Mouse (Mus musculus): ENCODE measurements around the gene Olfr791. TPM values are rescaled to one million over a fixed set of nuclear protein-coding genes. Genes with fewer than 3 reads are reported as not detected.

Gene Olfr791
- not detected in 2 replicates for polyA plus RNA-seq (2015; fragmentation: Nextera tagmentation; extraction: Ambion mirVana)

DNA sequence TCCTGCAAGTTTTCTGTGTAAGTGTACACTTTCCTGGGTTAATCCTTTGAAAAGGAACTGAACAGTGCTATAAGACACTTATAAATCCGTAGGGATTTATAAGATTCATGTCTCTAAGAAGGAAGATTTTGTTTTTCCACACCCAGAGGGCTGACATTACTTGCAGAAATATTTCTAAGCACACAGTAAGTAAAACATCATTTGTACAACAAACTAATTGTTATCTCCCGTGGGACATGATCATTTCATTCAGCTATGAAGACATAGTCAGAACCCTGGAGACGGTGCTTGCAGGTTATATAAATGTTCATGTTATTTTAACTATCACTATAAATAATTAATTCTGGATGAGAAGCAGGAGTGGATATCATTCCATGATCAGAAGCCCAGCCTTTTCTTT is at the start of gene Olfr791:
Gene Olfr791, plus strand, starts transcription at position 301 of the 400 bp plus-strand sequence.
- Histone ChIP-seq H3K36me3 (no peaks in the 10 kb centered on the region), H3K4me2 (no peak within 1 kb of the TSS), H3K9ac (no peak within 1 kb of the TSS), H3K4me3 (replicated peaks) (no peak within 1 kb of the TSS), H3K9me3 (replicated peaks) (no peaks in the 10 kb centered on the region), H3K27me3 (no peaks in the 10 kb centered on the region), H3K27ac (no peak within 1 kb of the TSS), H3K4me1 (no peaks in the 10 kb centered on the region)
- ATAC-seq (replicated peaks; ENCODE audit: low FRiP score), result no peak
- WGBS, result 67% methylated on average over 3 of the region's 3 CpGs

DNA sequence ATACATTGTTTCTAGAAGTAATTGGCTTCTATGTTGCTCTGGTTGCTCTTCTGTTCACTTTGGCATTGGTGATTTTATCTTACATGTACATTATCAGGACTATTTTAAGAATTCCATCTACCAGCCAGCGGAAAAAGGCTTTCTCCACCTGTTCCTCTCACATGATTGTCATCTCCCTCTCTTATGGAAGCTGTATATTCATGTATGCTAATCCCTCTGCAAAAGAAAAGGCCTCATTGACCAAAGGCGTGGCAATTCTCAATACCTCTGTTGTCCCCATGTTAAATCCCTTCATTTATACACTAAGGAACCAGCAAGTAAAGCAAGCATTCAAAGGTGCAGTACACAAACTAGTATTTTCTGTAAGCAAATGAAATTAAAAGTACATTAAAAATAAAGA is 48.3 kb upstream of the Olfr791 start:
- H3K9me3 ChIP-seq (replicated peaks), result no peaks in the 10 kb centered on the region
- H3K4me2 ChIP-seq, result no peak overlapping the region
- no peak overlapping the region for H3K9ac ChIP-seq
- WGBS, result 72% methylated on average over 2 of the region's 2 CpGs
- no peaks in the 10 kb centered on the region for H3K27me3 ChIP-seq
- no peak overlapping the region for H3K27ac ChIP-seq
- no peaks in the 10 kb centered on the region for H3K4me1 ChIP-seq
- H3K4me3 ChIP-seq (replicated peaks), result no peak overlapping the region
- ATAC-seq (replicated peaks; ENCODE audit: low FRiP score), result no peak
- no peaks in the 10 kb centered on the region for H3K36me3 ChIP-seq

DNA sequence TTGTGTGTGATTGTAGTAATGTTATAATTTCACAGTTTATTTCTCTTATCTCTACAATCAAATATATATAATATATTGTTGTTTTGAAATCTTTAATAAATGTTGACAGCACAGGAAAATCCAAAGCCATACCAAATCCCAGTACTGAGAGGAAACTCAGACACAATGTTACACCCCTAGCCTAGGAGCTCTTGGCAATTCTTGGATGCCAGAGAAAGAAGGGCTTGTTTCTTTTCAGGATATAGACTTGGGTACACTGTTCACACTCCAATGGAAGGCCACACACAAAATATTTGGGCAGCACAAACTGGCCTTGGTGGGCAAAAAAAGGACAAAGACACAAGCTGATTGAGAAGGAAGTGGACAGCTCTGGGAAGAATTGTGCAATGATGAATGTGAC is 47.9 kb upstream of the Olfr791 start:
- no peak for ATAC-seq (replicated peaks; ENCODE audit: low FRiP score)

DNA sequence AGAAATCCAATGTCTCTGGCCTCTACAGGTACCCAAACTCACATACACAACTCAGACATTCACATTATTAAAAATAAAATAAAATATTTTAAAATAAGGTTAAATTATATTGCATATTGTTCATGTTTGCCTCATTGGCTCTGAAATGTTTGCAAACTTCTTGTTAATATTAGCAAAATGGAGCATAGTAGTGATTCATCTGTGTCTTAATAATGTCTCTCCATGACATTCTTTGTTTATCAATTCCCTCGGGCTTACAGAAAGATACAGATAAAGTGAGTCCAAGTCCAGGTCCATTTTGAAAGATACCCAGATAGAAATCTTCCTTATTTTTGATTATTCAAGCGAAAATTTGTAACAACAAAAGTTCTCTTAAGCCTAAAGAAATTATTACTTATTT is 37.1 kb upstream of the Olfr791 start, which contains the start of gene Olfr789:
Gene Olfr789, plus strand, starts transcription at position 301 of the 400 bp plus-strand sequence.
- Histone ChIP-seq H3K27ac (no peak within 1 kb of the TSS), H3K9me3 (replicated peaks) (no peaks in the 10 kb centered on the region), H3K4me1 (no peaks in the 10 kb centered on the region), H3K36me3 (no peaks in the 10 kb centered on the region), H3K4me2 (no peak within 1 kb of the TSS), H3K4me3 (replicated peaks) (no peak within 1 kb of the TSS), H3K9ac (no peak within 1 kb of the TSS), H3K27me3 (no peaks in the 10 kb centered on the region)
- 77% methylated on average over 2 of the region's 2 CpGs for WGBS
- no peak for ATAC-seq (replicated peaks; ENCODE audit: low FRiP score)

More for the DNA sequence above, 47.9 kb upstream of the Olfr791 start:
- H3K9ac ChIP-seq, result no peak overlapping the region
- H3K4me2 ChIP-seq, result no peak overlapping the region
- H3K9me3 ChIP-seq (replicated peaks), result no peaks in the 10 kb centered on the region
- no peak overlapping the region for H3K4me3 ChIP-seq (replicated peaks)
- H3K27me3 ChIP-seq, result no peaks in the 10 kb centered on the region
- H3K36me3 ChIP-seq, result no peaks in the 10 kb centered on the region
- H3K4me1 ChIP-seq, result no peaks in the 10 kb centered on the region
- no peak overlapping the region for H3K27ac ChIP-seq

DNA sequence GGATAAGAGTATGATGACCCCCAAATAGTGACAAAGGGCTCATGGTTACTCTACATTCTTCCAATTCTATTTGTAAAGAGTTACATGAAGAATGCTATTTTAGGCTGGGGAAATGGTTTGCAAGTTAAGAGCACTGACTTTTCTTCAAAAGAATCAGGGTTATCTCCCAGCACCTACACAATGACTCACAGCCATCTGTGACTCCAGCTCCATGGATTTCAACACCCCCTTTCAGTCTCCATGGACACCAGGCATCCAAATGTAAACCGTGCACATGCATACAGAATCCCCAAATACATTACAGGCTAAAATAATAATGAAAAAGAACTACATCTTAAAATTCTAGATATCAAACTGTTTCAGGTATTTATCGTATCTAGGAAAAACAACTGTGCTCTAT is 31.5 kb upstream of the Olfr791 start:
- Histone ChIP-seq H3K4me2 (no peak overlapping the region), H3K4me1 (no peaks in the 10 kb centered on the region), H3K27me3 (no peaks in the 10 kb centered on the region), H3K9me3 (replicated peaks) (no peaks in the 10 kb centered on the region), H3K36me3 (no peaks in the 10 kb centered on the region), H3K4me3 (replicated peaks) (no peak overlapping the region), H3K27ac (no peak overlapping the region), H3K9ac (no peak overlapping the region)
- ATAC-seq (replicated peaks; ENCODE audit: low FRiP score), result no peak
- 81% methylated on average over 2 of the region's 2 CpGs for WGBS

DNA sequence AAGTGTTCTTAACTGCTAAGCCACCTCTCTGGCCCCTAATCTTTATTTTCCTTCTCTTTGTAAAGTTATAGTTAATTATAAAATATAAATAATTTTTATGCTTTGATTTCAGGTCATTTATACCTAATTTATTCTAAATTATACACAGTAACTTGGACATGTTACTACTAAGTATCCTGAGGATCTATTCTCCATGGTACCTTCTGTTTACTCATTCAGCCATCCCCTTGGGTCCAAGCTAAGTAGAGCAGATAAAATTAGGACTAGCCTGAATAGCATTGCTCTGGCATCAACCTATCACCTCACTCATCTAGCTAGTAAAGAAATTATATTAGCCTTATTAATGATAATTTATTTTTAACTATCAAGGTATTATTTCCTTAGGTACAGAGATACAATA is 23.4 kb upstream of the Olfr791 start, which contains the start of gene Olfr790:
Gene Olfr790, plus strand, starts transcription at position 301 of the 400 bp plus-strand sequence.
- Histone ChIP-seq H3K27me3 (no peaks in the 10 kb centered on the region), H3K4me2 (no peak within 1 kb of the TSS), H3K4me1 (no peaks in the 10 kb centered on the region), H3K9ac (no peak within 1 kb of the TSS), H3K27ac (no peak within 1 kb of the TSS), H3K36me3 (no peaks in the 10 kb centered on the region), H3K4me3 (replicated peaks) (no peak within 1 kb of the TSS), H3K9me3 (replicated peaks) (no peaks in the 10 kb centered on the region)
- ATAC-seq (replicated peaks; ENCODE audit: low FRiP score), result no peak

DNA sequence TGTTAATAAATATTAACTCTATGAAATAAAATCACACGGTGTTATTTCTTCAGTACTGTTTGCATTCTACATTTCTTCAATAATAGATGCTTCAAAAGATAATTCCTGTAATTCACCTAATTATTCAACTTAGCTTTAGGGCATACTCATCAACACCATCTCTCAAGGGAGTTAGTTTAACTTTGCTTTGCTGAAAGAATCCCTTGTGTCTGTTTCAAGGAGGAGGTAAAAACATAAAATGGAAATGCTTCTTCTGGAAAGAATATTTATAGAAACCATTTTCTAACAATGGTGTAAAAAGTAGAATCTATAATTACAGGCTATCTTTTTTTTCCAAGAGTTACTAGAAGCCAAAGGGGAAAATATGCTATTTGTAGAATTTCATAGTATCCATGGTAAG is 17.3 kb downstream of the Olfr791 start, which contains the start of gene Olfr792:
Gene Olfr792, plus strand, starts transcription at position 301 of the 400 bp plus-strand sequence.
- Histone ChIP-seq H3K4me2 (no peak within 1 kb of the TSS), H3K4me3 (replicated peaks) (no peak within 1 kb of the TSS), H3K4me1 (no peaks in the 10 kb centered on the region), H3K36me3 (no peaks in the 10 kb centered on the region), H3K9ac (no peak within 1 kb of the TSS), H3K9me3 (replicated peaks) (0 out of 2 replicates have a peak, but pooled peaks cover under 1% of the 10 kb centered on the region), H3K27me3 (no peaks in the 10 kb centered on the region), H3K27ac (no peak within 1 kb of the TSS)
- WGBS, result 86% methylated on average over 1 of the region's 1 CpGs
- no peak for ATAC-seq (replicated peaks; ENCODE audit: low FRiP score)

DNA sequence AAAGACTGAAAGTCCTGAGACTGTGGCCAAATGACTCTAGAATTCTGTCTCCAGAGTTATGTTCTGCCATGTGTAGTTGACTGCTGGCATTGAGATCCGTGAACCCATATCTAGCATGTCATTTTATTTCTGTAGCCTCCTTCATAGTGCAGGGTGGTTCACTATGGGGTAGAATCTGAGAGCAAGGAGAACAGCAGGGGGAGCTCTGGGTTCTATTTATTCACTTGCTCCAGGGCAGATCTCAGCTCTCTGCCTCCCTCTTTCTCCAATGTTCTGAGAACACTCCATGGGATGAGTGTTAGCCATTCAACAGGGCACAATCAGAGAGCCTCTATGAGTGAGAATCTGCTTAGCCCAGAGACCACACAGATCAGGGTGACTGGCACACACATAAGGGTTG is 27.8 kb downstream of the Olfr791 start:
- Histone ChIP-seq H3K36me3 (no peaks in the 10 kb centered on the region), H3K4me3 (replicated peaks) (no peak overlapping the region), H3K4me1 (no peaks in the 10 kb centered on the region), H3K4me2 (no peak overlapping the region), H3K27ac (no peak overlapping the region), H3K27me3 (no peaks in the 10 kb centered on the region), H3K9me3 (replicated peaks) (peaks cover 2% of the 10 kb centered on the region; the same call in 1 of the 2 replicates), H3K9ac (no peak overlapping the region)
- WGBS, result 70% methylated on average over 1 of the region's 1 CpGs
- ATAC-seq (replicated peaks; ENCODE audit: low FRiP score), result 0 out of 2 replicates have a peak, but pooled peaks have one; percentile 54

DNA sequence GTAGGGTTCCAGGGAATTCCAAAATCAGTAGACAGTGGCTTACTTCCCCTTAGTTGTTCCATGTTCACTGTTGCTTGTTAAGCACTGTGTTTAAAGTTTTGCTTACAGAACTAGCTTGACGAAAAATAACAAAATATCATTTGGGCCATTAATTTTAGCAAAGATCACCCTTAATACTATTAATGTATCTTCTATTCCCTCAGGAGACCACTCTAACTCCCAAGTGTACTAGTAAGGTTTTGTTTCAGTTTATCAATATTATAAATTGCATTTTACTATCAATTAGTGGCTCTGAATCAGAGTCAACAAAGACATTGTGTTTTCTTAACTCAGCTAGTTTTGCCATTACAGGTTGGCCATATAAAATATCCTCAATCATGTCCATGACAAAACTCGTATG is 45.8 kb downstream of the Olfr791 start, which contains the start of gene Olfr794:
Gene Olfr794, plus strand, starts transcription at position 301 of the 400 bp plus-strand sequence.
- no peak within 1 kb of the TSS for H3K4me2 ChIP-seq
- no peak within 1 kb of the TSS for H3K9ac ChIP-seq
- ATAC-seq (replicated peaks; ENCODE audit: low FRiP score), result no peak
- H3K9me3 ChIP-seq (replicated peaks), result no peaks in the 10 kb centered on the region
- H3K27ac ChIP-seq, result no peak within 1 kb of the TSS
- 65% methylated on average over 2 of the region's 2 CpGs for WGBS
- H3K4me3 ChIP-seq (replicated peaks), result no peak within 1 kb of the TSS
- no peaks in the 10 kb centered on the region for H3K27me3 ChIP-seq
- H3K36me3 ChIP-seq, result no peaks in the 10 kb centered on the region
- H3K4me1 ChIP-seq, result no peaks in the 10 kb centered on the region

DNA sequence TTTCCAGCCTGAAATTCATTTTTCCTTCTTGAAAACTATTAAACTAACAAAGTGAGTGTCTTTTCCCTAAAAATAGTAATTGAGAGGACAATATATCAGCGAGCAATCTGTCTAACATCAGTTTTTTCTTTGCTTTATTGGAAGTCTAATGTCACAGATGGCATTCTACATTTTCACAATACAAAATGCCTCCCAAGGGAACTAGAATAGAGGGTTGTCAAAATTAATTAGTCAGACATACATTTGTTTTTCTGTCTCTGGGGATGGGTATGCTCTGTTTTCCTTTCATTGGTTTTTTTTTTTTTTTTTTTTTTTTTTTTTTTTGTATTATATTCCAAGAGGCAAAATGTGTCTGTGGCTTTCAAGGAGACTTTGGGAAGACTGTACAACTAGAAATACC is 55.5 kb downstream of the Olfr791 start:
- WGBS, result 66% methylated on average over 1 of the region's 1 CpGs
- Histone ChIP-seq H3K27ac (no peak overlapping the region), H3K4me2 (no peak overlapping the region), H3K9ac (no peak overlapping the region), H3K4me1 (no peaks in the 10 kb centered on the region), H3K9me3 (replicated peaks) (no peaks in the 10 kb centered on the region), H3K27me3 (no peaks in the 10 kb centered on the region), H3K4me3 (replicated peaks) (no peak overlapping the region), H3K36me3 (no peaks in the 10 kb centered on the region)
- ATAC-seq (replicated peaks; ENCODE audit: low FRiP score), result no peak

Other genes starting within 250 kb of the Olfr791 start
- not detected in 2 replicates for gene Olfr780, start 203.7 kb upstream of the Olfr791 start, polyA plus RNA-seq (2015; fragmentation: Nextera tagmentation; extraction: Ambion mirVana)
- gene Olfr781, start 192.9 kb upstream of the Olfr791 start, polyA plus RNA-seq (2015; fragmentation: Nextera tagmentation; extraction: Ambion mirVana), result not detected in 2 replicates
- gene Olfr782, start 172.9 kb upstream of the Olfr791 start, polyA plus RNA-seq (2015; fragmentation: Nextera tagmentation; extraction: Ambion mirVana), result not detected in 2 replicates
- 0.05 TPM in 2 replicates for gene Olfr784, start 137.7 kb upstream of the Olfr791 start, polyA plus RNA-seq (2015; fragmentation: Nextera tagmentation; extraction: Ambion mirVana)
- gene Olfr785, start 116.4 kb upstream of the Olfr791 start, polyA plus RNA-seq (2015; fragmentation: Nextera tagmentation; extraction: Ambion mirVana), result not detected in 2 replicates
- gene Olfr786, start 94.5 kb upstream of the Olfr791 start, polyA plus RNA-seq (2015; fragmentation: Nextera tagmentation; extraction: Ambion mirVana), result not detected in 2 replicates
- not detected in 2 replicates for gene Olfr787, start 59.9 kb upstream of the Olfr791 start, polyA plus RNA-seq (2015; fragmentation: Nextera tagmentation; extraction: Ambion mirVana)
- not detected in 2 replicates for gene Olfr788, start 50.8 kb upstream of the Olfr791 start, polyA plus RNA-seq (2015; fragmentation: Nextera tagmentation; extraction: Ambion mirVana)
- not detected in 2 replicates for gene Olfr789, start 37.0 kb upstream of the Olfr791 start, polyA plus RNA-seq (2015; fragmentation: Nextera tagmentation; extraction: Ambion mirVana)
- not detected in 2 replicates for gene Olfr790, start 23.3 kb upstream of the Olfr791 start, polyA plus RNA-seq (2015; fragmentation: Nextera tagmentation; extraction: Ambion mirVana)
- not detected in 2 replicates for gene Olfr792, start 17.4 kb downstream of the Olfr791 start, polyA plus RNA-seq (2015; fragmentation: Nextera tagmentation; extraction: Ambion mirVana)
- gene Olfr794, start 45.9 kb downstream of the Olfr791 start, polyA plus RNA-seq (2015; fragmentation: Nextera tagmentation; extraction: Ambion mirVana), result not detected in 2 replicates
- not detected in 2 replicates for gene Olfr796, start 90.8 kb downstream of the Olfr791 start, polyA plus RNA-seq (2015; fragmentation: Nextera tagmentation; extraction: Ambion mirVana)
- gene Olfr798, start 106.1 kb downstream of the Olfr791 start, polyA plus RNA-seq (2015; fragmentation: Nextera tagmentation; extraction: Ambion mirVana), result not detected in 2 replicates
- not detected in 2 replicates for gene Olfr799, start 115.7 kb downstream of the Olfr791 start, polyA plus RNA-seq (2015; fragmentation: Nextera tagmentation; extraction: Ambion mirVana)
- gene Olfr800, start 135.9 kb downstream of the Olfr791 start, polyA plus RNA-seq (2015; fragmentation: Nextera tagmentation; extraction: Ambion mirVana), result not detected in 2 replicates
- gene Olfr801, start 152.1 kb downstream of the Olfr791 start, polyA plus RNA-seq (2015; fragmentation: Nextera tagmentation; extraction: Ambion mirVana), result not detected in 2 replicates
- not detected in 2 replicates for gene Olfr802, start 166.4 kb downstream of the Olfr791 start, polyA plus RNA-seq (2015; fragmentation: Nextera tagmentation; extraction: Ambion mirVana)
- not detected in 2 replicates for gene Olfr803, start 172.5 kb downstream of the Olfr791 start, polyA plus RNA-seq (2015; fragmentation: Nextera tagmentation; extraction: Ambion mirVana)
- gene Olfr804, start 181.4 kb downstream of the Olfr791 start, polyA plus RNA-seq (2015; fragmentation: Nextera tagmentation; extraction: Ambion mirVana), result not detected in 2 replicates
- gene Olfr805, start 207.6 kb downstream of the Olfr791 start, polyA plus RNA-seq (2015; fragmentation: Nextera tagmentation; extraction: Ambion mirVana), result not detected in 2 replicates
- gene Olfr806, start 220.1 kb downstream of the Olfr791 start, polyA plus RNA-seq (2015; fragmentation: Nextera tagmentation; extraction: Ambion mirVana), result not detected in 2 replicates
- gene Olfr807, start 236.0 kb downstream of the Olfr791 start, polyA plus RNA-seq (2015; fragmentation: Nextera tagmentation; extraction: Ambion mirVana), result not detected in 2 replicates
- not detected in 2 replicates for gene Olfr808, start 243.7 kb downstream of the Olfr791 start, polyA plus RNA-seq (2015; fragmentation: Nextera tagmentation; extraction: Ambion mirVana)

All from kidney, embryonic 15.5 days (tissue).